8 mouse cellular contexts compared by ENCODE assay signal in the genomic region with DNA sequence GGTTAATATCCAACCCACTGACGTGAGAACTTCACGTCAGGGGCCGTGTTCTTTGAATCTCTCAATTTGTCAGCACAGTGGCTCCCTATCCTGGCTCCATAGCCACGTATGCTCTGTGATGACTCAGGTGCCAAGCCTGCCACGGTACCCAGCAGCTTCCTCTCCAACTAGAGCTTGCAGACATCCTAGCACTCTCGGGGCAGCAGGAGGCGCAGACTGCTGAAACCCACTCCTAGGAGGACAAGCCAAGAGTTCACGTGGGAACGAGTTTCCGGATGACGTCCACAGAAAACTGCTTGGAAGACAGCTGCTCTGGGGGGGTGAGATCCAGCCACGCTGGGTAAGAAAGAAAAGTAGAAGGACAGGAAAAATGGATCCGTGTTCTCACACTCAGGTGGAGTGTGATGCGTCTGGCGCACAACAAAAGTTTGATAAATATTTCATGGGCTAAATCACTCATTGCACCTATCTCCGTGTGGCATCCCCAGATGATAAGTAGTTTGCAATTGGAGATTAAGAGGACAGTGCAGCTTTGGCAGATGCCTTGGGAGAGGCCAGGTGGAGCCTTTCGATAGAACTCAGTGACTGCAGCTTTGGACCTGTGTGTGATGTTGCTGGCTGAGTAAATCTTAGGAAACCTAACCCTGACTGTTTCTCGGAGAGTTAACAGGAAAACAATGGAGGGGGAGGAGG. TPM values are rescaled to one million over a fixed set of nuclear protein-coding genes. Genes with fewer than 3 reads are reported as not detected.
DNase-seq lines count a peak whose midpoint lies in the region; ATAC-seq lines count a peak whose summit lies in the region.

No protein-coding gene starts in this region.

- H3K36me3 ChIP-seq in embryonic facial prominence, embryonic 14.5 days (ENCODE audit: control insufficient read depth, insufficient read depth, low read length) = no peaks in the 10 kb centered on the region
- H3K36me3 ChIP-seq in kidney, embryonic 14.5 days (ENCODE audit: control insufficient read depth, insufficient read depth, low read length) = no peaks in the 10 kb centered on the region

- 44% methylated on average over 18 of the region's 18 CpGs for WGBS in embryonic facial prominence, embryonic 14.5 days
- WGBS in kidney, embryonic 14.5 days = 39% methylated on average over 18 of the region's 18 CpGs

- no peaks in the 10 kb centered on the region for H3K9me3 ChIP-seq in embryonic facial prominence, embryonic 14.5 days (ENCODE audit: control insufficient read depth, low read length)
- H3K9me3 ChIP-seq in kidney, embryonic 14.5 days (ENCODE audit: control insufficient read depth, low read length) = no peaks in the 10 kb centered on the region

- H3K27me3 ChIP-seq in embryonic facial prominence, embryonic 14.5 days (replicated peaks; ENCODE audit: control insufficient read depth, insufficient read depth, low read length) = no peaks in the 10 kb centered on the region
- H3K27me3 ChIP-seq in kidney, embryonic 14.5 days (ENCODE audit: control insufficient read depth, insufficient read depth, low read length) = no peaks in the 10 kb centered on the region

- ATAC-seq in embryonic facial prominence, embryonic 14.5 days (ENCODE audit: low read depth) = peak; percentile 46; the same call in 1 of the 2 replicates
- peak; percentile 37; the same call in 1 of the 2 replicates for ATAC-seq in kidney, embryonic 14.5 days (ENCODE audit: low FRiP score, low TSS enrichment)

- peak overlapping the region; percentile 4; the same call in 1 of the 2 replicates for H3K27ac ChIP-seq in embryonic facial prominence, embryonic 14.5 days (replicated peaks; ENCODE audit: low read depth, low read length)
- peak overlapping the region; percentile 67; the same call in 1 of the 2 replicates for H3K27ac ChIP-seq in kidney, embryonic 14.5 days (ENCODE audit: low read depth, low read length)

- DNase-seq in layer of hippocampus, adult 11-12 months (ENCODE audit: low spot score) = peak; percentile 37
- no peak for DNase-seq in layer of hippocampus, adult 9-10 months (ENCODE audit: low spot score)
- peak; percentile 52 for DNase-seq in embryonic facial prominence, embryonic 14.5 days (ENCODE audit: low spot score)
- DNase-seq in right cerebral cortex, adult 2 months (ENCODE audit: low spot score in 2 of 2) = peak; percentile 48 to 56
- no peak for DNase-seq in thymus, postnatal 10 days (ENCODE audit: low spot score in 2 of 2)
- DNase-seq in thymus, postnatal 25 days = no peak
- DNase-seq in adrenal gland, adult (ENCODE audit: inconsistent age in 2 of 2, low spot score in 1 of 2) = no peak

- no peak overlapping the region for H3K4me3 ChIP-seq in embryonic facial prominence, embryonic 14.5 days (ENCODE audit: low read depth, low read length)
- no peak overlapping the region for H3K4me3 ChIP-seq in kidney, embryonic 14.5 days (ENCODE audit: low read length)

- H3K9ac ChIP-seq in embryonic facial prominence, embryonic 14.5 days (ENCODE audit: low read depth, low read length) = no peak overlapping the region
- H3K9ac ChIP-seq in kidney, embryonic 14.5 days (ENCODE audit: low read depth, low read length) = no peak overlapping the region

- peaks cover 10% of the 10 kb centered on the region for H3K4me1 ChIP-seq in embryonic facial prominence, embryonic 14.5 days (ENCODE audit: control insufficient read depth, insufficient read depth, low read length)
- H3K4me1 ChIP-seq in kidney, embryonic 14.5 days (ENCODE audit: control insufficient read depth, insufficient read depth, low read length) = peaks cover 27% of the 10 kb centered on the region

- H3K4me2 ChIP-seq in embryonic facial prominence, embryonic 14.5 days (ENCODE audit: low read depth, low read length) = no peak overlapping the region
- no peak overlapping the region; the same call in 1 of the 2 replicates for H3K4me2 ChIP-seq in kidney, embryonic 14.5 days (replicated peaks; ENCODE audit: low read depth, low read length)

RNA-seq across cellular contexts. Expression of a gene that starts 31.6 kb away (rescaled TPM):
- 51.2 and 58.4 TPM in 2 replicates for polyA plus RNA-seq in embryonic facial prominence, embryonic 14.5 days (2014; fragmentation: Nextera tagmentation; extraction: Ambion mirVana)
- 39.0 and 41.5 TPM in 2 replicates for polyA plus RNA-seq in kidney, embryonic 14.5 days (2014; fragmentation: Nextera tagmentation; extraction: Ambion mirVana)

RNA-seq across cellular contexts. Expression of a gene that starts 46.9 kb away (rescaled TPM):
- not detected in 2 replicates for polyA plus RNA-seq in embryonic facial prominence, embryonic 14.5 days (2014; fragmentation: Nextera tagmentation; extraction: Ambion mirVana)
- not detected in 2 replicates for polyA plus RNA-seq in kidney, embryonic 14.5 days (2014; fragmentation: Nextera tagmentation; extraction: Ambion mirVana)

Comparison
In these comparisons a context has a peak if more than half of its experiments do, and no peak if none do; other contexts are left out.
1. DNase-seq: peak in layer of hippocampus, adult 11-12 months (single experiment), embryonic facial prominence, embryonic 14.5 days (single experiment) and right cerebral cortex, adult 2 months (2 of 2); none in layer of hippocampus, adult 9-10 months (single experiment), thymus, postnatal 10 days (0 of 2), thymus, postnatal 25 days (single experiment) and adrenal gland, adult (0 of 2).